Mouse (Mus musculus): ENCODE measurements around the gene Npy1r. TPM values are rescaled to one million over a fixed set of nuclear protein-coding genes. Genes with fewer than 3 reads are reported as not detected.
A peak's percentile ranks its signal among the peaks of the same experiment; 100 is the strongest.

Gene Npy1r
- total RNA-seq (2012; rRNA removed) (not detected in 2 replicates), total RNA-seq (2014; rRNA removed) (not detected in 2 replicates), polyA plus RNA-seq (2012; ENCODE audit: insufficient read length, low read depth) (not detected in 2 replicates)

DNA sequence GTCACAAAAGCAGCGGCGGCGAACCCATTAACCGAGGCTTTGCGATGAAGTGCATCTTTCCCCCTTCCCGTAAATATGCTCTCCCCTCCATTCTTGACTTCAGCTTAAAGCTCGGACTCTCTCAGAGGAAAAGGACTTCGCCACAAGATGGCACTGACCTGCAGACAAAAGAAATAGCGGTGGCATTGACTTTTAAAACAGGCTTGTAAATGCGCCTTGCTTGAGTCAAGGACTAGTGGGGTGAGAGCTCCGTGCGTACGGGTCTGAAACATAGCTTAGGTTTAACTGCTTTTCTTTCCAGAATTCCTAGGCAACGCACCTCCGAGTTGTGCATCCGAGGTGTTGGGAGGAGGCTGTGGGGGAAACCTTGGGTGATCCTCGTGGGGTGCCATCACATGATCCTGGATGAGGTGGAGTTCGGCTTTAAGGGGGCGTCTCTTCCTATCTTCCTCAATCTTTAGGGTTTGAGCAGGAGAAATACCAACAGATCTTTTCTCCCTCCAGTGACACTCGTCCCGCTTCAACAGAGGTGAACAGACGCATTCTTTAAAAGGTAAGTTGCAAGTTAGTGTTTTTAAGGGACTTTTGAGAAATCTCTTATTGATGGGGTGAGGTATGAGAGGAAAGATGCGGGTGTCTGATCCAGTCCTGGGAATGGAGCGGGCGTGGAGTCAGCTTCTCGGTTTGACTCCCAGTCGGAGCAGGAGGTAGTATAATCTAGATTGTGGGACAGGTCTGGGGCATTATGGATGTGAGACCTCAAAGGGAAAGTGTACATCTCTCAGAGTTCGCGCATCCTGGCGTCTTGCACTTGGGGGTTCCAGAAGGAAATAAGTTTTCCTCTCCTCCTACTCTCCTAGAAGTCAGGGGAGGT is at the start of gene Npy1r:
Npy1r (plus strand) TSS at position 223 of the 874 bp plus-strand sequence.
- no peak within 1 kb of the TSS for H3K9ac ChIP-seq (ENCODE audit: insufficient read depth, low read depth)
- H3K79me2 ChIP-seq (replicated peaks; ENCODE audit: control insufficient read depth, extremely low read depth, insufficient read depth, poor library complexity, severe bottlenecking) = no peaks in the 10 kb centered on the region
- DNase-seq (ENCODE audit: extremely low read depth) = no peak
- no peaks in the 10 kb centered on the region for H3K9me3 ChIP-seq (replicated peaks; ENCODE audit: low read length)
- in situ Hi-C loops (cut with MboI; ENCODE audit: low pct_ligation_motif_present, low pct_unique_long_range_greater_than_20kb, low sequenced_read_pairs) = no loop called here
- no peaks in the 10 kb centered on the region for H3K27me3 ChIP-seq (replicated peaks)
- H3K4me1 ChIP-seq (ENCODE audit: control insufficient read depth in 1 of 2, insufficient read depth in 2 of 2) = no peaks in the 10 kb centered on the region
- dilution Hi-C loops (cut with MboI; ENCODE audit: extremely low pct_ligation_motif_present, extremely low pct_unique_long_range_greater_than_20kb, low sequenced_read_pairs) = no loop called here
- H3K4me3 ChIP-seq (replicated peaks in 1 of 3; ENCODE audit: low read depth in 2 of 3, low read length in 2 of 3, poor library complexity in 1 of 3) = no peak within 1 kb of the TSS
- no peaks in the 10 kb centered on the region for H3K36me3 ChIP-seq (replicated peaks in 1 of 2; ENCODE audit: control insufficient read depth in 1 of 2, insufficient read depth in 1 of 2, low read length in 1 of 2)
- TF ChIP-seq MEF2A (IDR thresholded peaks at IDR 0.05; ENCODE audit: borderline replicate concordance, low read depth, low read length) (no peak), ETS1 (conservative IDR thresholded peaks at IDR 0.05; ENCODE audit: low read depth, low read length) (no peak), SMC3 (IDR thresholded peaks at IDR 0.05; ENCODE audit: low read depth, low read length) (peak; percentile 59), RAD21 (IDR thresholded peaks at IDR 0.05; ENCODE audit: low read depth, low read length) (peak; percentile 55), CHD1 (IDR thresholded peaks at IDR 0.05; ENCODE audit: low read depth, low read length) (no peak), CTCF (conservative IDR thresholded peaks at IDR 0.05 in 1 of 2, IDR thresholded peaks at IDR 0.05 in 1 of 2; ENCODE audit: low read depth in 2 of 2, low read length in 2 of 2) (peak in 1 of 2 experiments; percentile 58; a peak in 2 of 4 replicates), MAZ (IDR thresholded peaks at IDR 0.05; ENCODE audit: low read depth, low read length) (no peak)
- no peak within 1 kb of the TSS for H3K4me2 ChIP-seq (ENCODE audit: insufficient read depth, low read depth, poor library complexity, severe bottlenecking)
- H3K27ac ChIP-seq (ENCODE audit: insufficient read depth, low read depth) = no peak within 1 kb of the TSS

DNA sequence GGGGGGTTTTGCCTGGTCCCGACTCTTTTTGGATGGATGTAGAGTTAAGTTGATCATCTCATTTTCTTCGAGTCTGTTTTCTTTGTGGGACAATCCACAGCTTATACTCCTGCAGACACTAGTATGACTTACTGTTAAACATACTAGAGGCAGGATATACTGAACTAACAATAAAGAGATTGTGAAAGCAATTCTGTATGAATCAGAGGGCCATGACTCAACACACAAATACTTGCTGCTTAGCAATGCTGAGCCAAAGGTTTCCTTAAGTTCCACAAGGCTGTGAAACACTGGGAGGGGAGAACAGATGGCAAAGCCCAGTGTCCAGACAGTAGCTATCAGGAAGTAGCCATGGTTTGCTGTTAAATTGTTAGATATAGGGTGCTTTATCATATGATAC is 15.7 kb upstream of the Npy1r start:
- Histone ChIP-seq H3K4me3 (replicated peaks in 1 of 3; ENCODE audit: low read depth in 2 of 3, low read length in 2 of 3, poor library complexity in 1 of 3) (no peak overlapping the region), H3K27ac (ENCODE audit: insufficient read depth, low read depth) (no peak overlapping the region), H3K79me2 (replicated peaks; ENCODE audit: control insufficient read depth, extremely low read depth, insufficient read depth, poor library complexity, severe bottlenecking) (no peaks in the 10 kb centered on the region), H3K4me1 (ENCODE audit: control insufficient read depth in 1 of 2, insufficient read depth in 2 of 2) (no peaks in the 10 kb centered on the region), H3K9ac (ENCODE audit: insufficient read depth, low read depth) (no peak overlapping the region), H3K36me3 (replicated peaks in 1 of 2; ENCODE audit: control insufficient read depth in 1 of 2, insufficient read depth in 1 of 2, low read length in 1 of 2) (no peaks in the 10 kb centered on the region), H3K9me3 (replicated peaks; ENCODE audit: low read length) (no peaks in the 10 kb centered on the region), H3K27me3 (replicated peaks) (no peaks in the 10 kb centered on the region), H3K4me2 (ENCODE audit: insufficient read depth, low read depth, poor library complexity, severe bottlenecking) (no peak overlapping the region)
- in situ Hi-C loops (cut with MboI; ENCODE audit: low pct_ligation_motif_present, low pct_unique_long_range_greater_than_20kb, low sequenced_read_pairs) (no loop called here), dilution Hi-C loops (cut with MboI; ENCODE audit: extremely low pct_ligation_motif_present, extremely low pct_unique_long_range_greater_than_20kb, low sequenced_read_pairs) (no loop called here)
- no peak for TF ChIP-seq BHLHE40 (IDR thresholded peaks at IDR 0.05; ENCODE audit: low read depth, low read length)
- no peak for DNase-seq (ENCODE audit: extremely low read depth)

DNA sequence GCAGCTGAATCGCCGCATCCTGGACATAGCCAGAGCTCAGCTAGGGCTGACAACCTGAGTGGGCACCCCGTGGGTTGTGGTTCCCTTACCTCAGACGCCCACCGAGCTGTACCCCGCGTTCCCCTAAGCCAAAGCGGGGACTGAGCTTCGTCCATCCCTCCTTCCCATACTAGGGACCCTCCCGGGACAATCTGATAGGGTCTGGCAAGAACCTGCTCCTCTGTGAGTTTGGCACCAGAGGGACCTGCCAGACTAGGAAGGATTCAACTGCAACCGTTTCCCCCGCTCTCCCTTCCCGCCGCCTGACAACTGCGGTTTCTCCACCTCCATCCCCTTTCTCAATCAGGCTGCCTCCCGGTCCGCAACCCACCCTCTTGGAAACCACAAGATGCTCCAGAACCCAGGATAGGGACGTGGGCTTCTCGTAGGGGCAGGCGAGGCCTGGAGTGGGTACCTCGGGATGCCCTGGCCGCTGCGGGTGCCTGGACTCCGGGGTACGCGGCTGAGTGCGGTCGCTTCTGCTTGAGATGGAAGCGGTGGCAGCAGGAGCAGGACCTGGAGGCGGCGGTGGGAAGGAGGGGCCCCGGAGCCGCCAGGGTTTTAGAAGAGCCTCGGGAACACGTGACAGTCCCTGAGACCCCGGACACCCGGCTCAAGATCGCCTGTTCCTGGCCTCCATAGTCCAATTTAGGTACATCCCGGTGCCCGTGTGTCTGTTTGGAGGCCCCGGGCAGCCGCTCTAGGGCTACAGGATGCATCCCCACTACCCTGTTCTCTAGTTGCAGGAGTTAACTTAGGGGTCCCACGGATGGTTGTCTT is 9.3 kb upstream of the Npy1r start, which contains the start of gene Npy5r:
Npy5r (minus strand) TSS at position 618 of the 819 bp plus-strand sequence.
- Histone ChIP-seq H3K79me2 (replicated peaks; ENCODE audit: control insufficient read depth, extremely low read depth, insufficient read depth, poor library complexity, severe bottlenecking) (no peaks in the 10 kb centered on the region), H3K4me2 (ENCODE audit: insufficient read depth, low read depth, poor library complexity, severe bottlenecking) (no peak within 1 kb of the TSS), H3K4me1 (ENCODE audit: control insufficient read depth in 1 of 2, insufficient read depth in 2 of 2) (no peaks in the 10 kb centered on the region), H3K4me3 (replicated peaks in 1 of 3; ENCODE audit: low read depth in 2 of 3, low read length in 2 of 3, poor library complexity in 1 of 3) (no peak within 1 kb of the TSS), H3K36me3 (replicated peaks in 1 of 2; ENCODE audit: control insufficient read depth in 1 of 2, insufficient read depth in 1 of 2, low read length in 1 of 2) (no peaks in the 10 kb centered on the region), H3K9me3 (replicated peaks; ENCODE audit: low read length) (no peaks in the 10 kb centered on the region), H3K27me3 (replicated peaks) (no peaks in the 10 kb centered on the region), H3K27ac (ENCODE audit: insufficient read depth, low read depth) (no peak within 1 kb of the TSS), H3K9ac (ENCODE audit: insufficient read depth, low read depth) (no peak within 1 kb of the TSS)
- dilution Hi-C loops (cut with MboI; ENCODE audit: extremely low pct_ligation_motif_present, extremely low pct_unique_long_range_greater_than_20kb, low sequenced_read_pairs) (no loop called here), in situ Hi-C loops (cut with MboI; ENCODE audit: low pct_ligation_motif_present, low pct_unique_long_range_greater_than_20kb, low sequenced_read_pairs) (no loop called here)
- no peak for DNase-seq (ENCODE audit: extremely low read depth)
- TF ChIP-seq CTCF (conservative IDR thresholded peaks at IDR 0.05 in 1 of 2, IDR thresholded peaks at IDR 0.05 in 1 of 2; ENCODE audit: low read depth in 2 of 2, low read length in 2 of 2) (no peak), NRF1 (IDR thresholded peaks at IDR 0.05; ENCODE audit: low read depth, low read length) (no peak), MAFK (IDR thresholded peaks at IDR 0.05; ENCODE audit: insufficient replicate concordance, low read length) (no peak), CHD1 (IDR thresholded peaks at IDR 0.05; ENCODE audit: low read depth, low read length) (no peak), POLR2AphosphoS2 (IDR thresholded peaks at IDR 0.05; ENCODE audit: low read depth, low read length) (no peak), RCOR1 (conservative IDR thresholded peaks at IDR 0.05; ENCODE audit: low read depth, low read length) (no peak), NELFE (IDR thresholded peaks at IDR 0.05; ENCODE audit: low read depth, low read length) (no peak)
